Mouse (Mus musculus): ENCODE data around the gene Elmod3. TPM values are rescaled to one million over a fixed set of nuclear protein-coding genes. Genes with fewer than 3 reads are reported as not detected.

Elmod3 gene
- polyA plus RNA-seq, 1 experiment = 5.1 TPM

- peaks cover 8% of the 10 kb centered on the region for H3K36me3 ChIP-seq (ENCODE audit: control insufficient read depth, insufficient read depth)
- TF ChIP-seq USF1 (IDR thresholded peaks at IDR 0.05; ENCODE audit: low read depth) (no peak), MAX (IDR thresholded peaks at IDR 0.05) (no peak), MYOG (IDR thresholded peaks at IDR 0.05; ENCODE audit: control insufficient read depth, extremely low read depth, insufficient read length) (no peak), MYOD1 (IDR thresholded peaks at IDR 0.05; ENCODE audit: control insufficient read depth, insufficient read length, low read depth) (no peak), CEBPB (IDR thresholded peaks at IDR 0.05; ENCODE audit: low read depth) (no peak), CTCF (IDR thresholded peaks at IDR 0.05; ENCODE audit: control insufficient read depth, insufficient read depth, insufficient read length) (no peak), FOSL1 (IDR thresholded peaks at IDR 0.05; ENCODE audit: insufficient read depth, low read length, poor library complexity, severe bottlenecking) (no peak)
- no peaks in the 10 kb centered on the region for H3K79me3 ChIP-seq (ENCODE audit: low read depth)
- no peak overlapping the region for H3K4me3 ChIP-seq (ENCODE audit: insufficient read depth, poor library complexity, severe bottlenecking)
- no peaks in the 10 kb centered on the region for H3K27me3 ChIP-seq (ENCODE audit: control insufficient read depth, insufficient read depth, insufficient read length)
- no peak overlapping the region for H3ac ChIP-seq (ENCODE audit: control insufficient read depth, insufficient read length, low read depth)
- no peaks in the 10 kb centered on the region for H3K79me2 ChIP-seq (ENCODE audit: control insufficient read depth, insufficient read depth)
Measured at GRCm38 (mm10) chr6:72600771-72601170, 2.6 kb upstream of the Elmod3 start.

GRCm38 (mm10) chr6:72600216-72600615 is 2.0 kb upstream of the Elmod3 start:
- Histone ChIP-seq H3K79me2 (ENCODE audit: control insufficient read depth, insufficient read depth) (no peaks in the 10 kb centered on the region), H3K27me3 (ENCODE audit: control insufficient read depth, insufficient read depth, insufficient read length) (no peaks in the 10 kb centered on the region), H3K36me3 (ENCODE audit: control insufficient read depth, insufficient read depth) (peaks cover 5% of the 10 kb centered on the region), H3K4me3 (ENCODE audit: insufficient read depth, poor library complexity, severe bottlenecking) (no peak overlapping the region), H3ac (ENCODE audit: control insufficient read depth, insufficient read length, low read depth) (no peak overlapping the region), H3K79me3 (ENCODE audit: low read depth) (no peaks in the 10 kb centered on the region)
- TF ChIP-seq CEBPB (IDR thresholded peaks at IDR 0.05; ENCODE audit: low read depth) (no peak), CTCF (IDR thresholded peaks at IDR 0.05; ENCODE audit: control insufficient read depth, insufficient read depth, insufficient read length) (no peak), MYOD1 (IDR thresholded peaks at IDR 0.05; ENCODE audit: control insufficient read depth, insufficient read length, low read depth) (no peak), FOSL1 (IDR thresholded peaks at IDR 0.05; ENCODE audit: insufficient read depth, low read length, poor library complexity, severe bottlenecking) (no peak), MYOG (IDR thresholded peaks at IDR 0.05; ENCODE audit: control insufficient read depth, extremely low read depth, insufficient read length) (no peak), MAX (IDR thresholded peaks at IDR 0.05) (no peak), USF1 (IDR thresholded peaks at IDR 0.05; ENCODE audit: low read depth) (no peak)

DNA sequence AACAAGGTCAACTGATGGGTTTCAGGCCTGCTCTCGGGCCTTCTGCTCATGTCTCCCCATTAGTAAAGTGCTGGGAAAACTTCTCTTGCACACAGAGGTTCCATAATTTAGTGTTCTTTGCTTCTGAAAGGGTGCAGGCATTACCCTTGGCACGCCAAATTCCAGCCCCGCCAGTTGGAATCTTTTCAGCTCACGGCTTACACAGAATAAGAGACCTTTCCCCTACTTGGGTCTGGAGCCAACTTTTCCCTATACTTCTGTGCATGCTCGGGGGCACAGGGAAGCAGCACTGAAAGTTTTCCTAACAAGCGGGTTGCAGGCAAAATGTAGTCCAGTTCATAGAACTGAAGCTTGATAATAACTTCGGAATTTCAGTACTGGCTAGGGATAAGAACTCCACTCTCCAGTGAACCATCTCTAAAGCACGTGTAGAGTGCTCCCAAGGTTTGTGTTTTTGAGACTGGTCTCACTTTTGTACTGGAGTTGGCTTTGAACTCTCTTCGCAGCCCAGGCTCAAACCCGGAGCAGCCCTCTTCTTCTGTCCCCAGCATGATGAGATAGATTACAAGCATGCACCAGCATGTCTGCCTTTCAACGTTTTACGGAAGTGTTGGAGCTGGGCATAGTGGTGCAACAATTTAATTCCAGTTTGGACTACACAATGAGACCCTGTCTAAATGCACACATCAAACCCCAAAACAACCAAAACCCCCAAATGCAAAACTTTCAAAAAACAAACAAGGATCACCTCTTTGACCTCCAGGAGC is 761 bp upstream of the Elmod3 start:
- Histone ChIP-seq H3K36me3 (ENCODE audit: control insufficient read depth, insufficient read depth) (no peaks in the 10 kb centered on the region), H3K79me3 (ENCODE audit: low read depth) (no peaks in the 10 kb centered on the region), H3K4me3 (ENCODE audit: insufficient read depth, poor library complexity, severe bottlenecking) (peak overlapping the region; percentile 51), H3K79me2 (ENCODE audit: control insufficient read depth, insufficient read depth) (no peaks in the 10 kb centered on the region), H3ac (ENCODE audit: control insufficient read depth, insufficient read length, low read depth) (peak overlapping the region; percentile 38), H3K27me3 (ENCODE audit: control insufficient read depth, insufficient read depth, insufficient read length) (no peaks in the 10 kb centered on the region)
- TF ChIP-seq MAX (IDR thresholded peaks at IDR 0.05) (no peak), USF1 (IDR thresholded peaks at IDR 0.05; ENCODE audit: low read depth) (no peak), FOSL1 (IDR thresholded peaks at IDR 0.05; ENCODE audit: insufficient read depth, low read length, poor library complexity, severe bottlenecking) (no peak), MYOG (IDR thresholded peaks at IDR 0.05; ENCODE audit: control insufficient read depth, extremely low read depth, insufficient read length) (no peak), MYOD1 (IDR thresholded peaks at IDR 0.05; ENCODE audit: control insufficient read depth, insufficient read length, low read depth) (no peak), CTCF (IDR thresholded peaks at IDR 0.05; ENCODE audit: control insufficient read depth, insufficient read depth, insufficient read length) (no peak), CEBPB (IDR thresholded peaks at IDR 0.05; ENCODE audit: low read depth) (no peak)

GRCm38 (mm10) chr6:72597083-72597874 is 934 bp downstream of the Elmod3 start:
- peak overlapping the region; percentile 44 for H3ac ChIP-seq (ENCODE audit: control insufficient read depth, insufficient read length, low read depth)
- no peaks in the 10 kb centered on the region for H3K36me3 ChIP-seq (ENCODE audit: control insufficient read depth, insufficient read depth)
- peak overlapping the region; percentile 51 for H3K4me3 ChIP-seq (ENCODE audit: insufficient read depth, poor library complexity, severe bottlenecking)
- no peaks in the 10 kb centered on the region for H3K79me3 ChIP-seq (ENCODE audit: low read depth)
- H3K79me2 ChIP-seq (ENCODE audit: control insufficient read depth, insufficient read depth) = no peaks in the 10 kb centered on the region
- TF ChIP-seq USF1 (IDR thresholded peaks at IDR 0.05; ENCODE audit: low read depth) (no peak), CEBPB (IDR thresholded peaks at IDR 0.05; ENCODE audit: low read depth) (no peak), MYOD1 (IDR thresholded peaks at IDR 0.05; ENCODE audit: control insufficient read depth, insufficient read length, low read depth) (no peak), CTCF (IDR thresholded peaks at IDR 0.05; ENCODE audit: control insufficient read depth, insufficient read depth, insufficient read length) (no peak), MYOG (IDR thresholded peaks at IDR 0.05; ENCODE audit: control insufficient read depth, extremely low read depth, insufficient read length) (no peak), FOSL1 (IDR thresholded peaks at IDR 0.05; ENCODE audit: insufficient read depth, low read length, poor library complexity, severe bottlenecking) (no peak), MAX (IDR thresholded peaks at IDR 0.05) (no peak)
- no peaks in the 10 kb centered on the region for H3K27me3 ChIP-seq (ENCODE audit: control insufficient read depth, insufficient read depth, insufficient read length)

GRCm38 (mm10) chr6:72593914-72594313 is 4.3 kb downstream of the Elmod3 start:
- no peaks in the 10 kb centered on the region for H3K27me3 ChIP-seq (ENCODE audit: control insufficient read depth, insufficient read depth, insufficient read length)
- no peak overlapping the region for H3ac ChIP-seq (ENCODE audit: control insufficient read depth, insufficient read length, low read depth)
- H3K79me2 ChIP-seq (ENCODE audit: control insufficient read depth, insufficient read depth) = no peaks in the 10 kb centered on the region
- no peaks in the 10 kb centered on the region for H3K79me3 ChIP-seq (ENCODE audit: low read depth)
- H3K36me3 ChIP-seq (ENCODE audit: control insufficient read depth, insufficient read depth) = no peaks in the 10 kb centered on the region
- no peak for TF ChIP-seq CEBPB (IDR thresholded peaks at IDR 0.05; ENCODE audit: low read depth)
- no peak for TF ChIP-seq USF1 (IDR thresholded peaks at IDR 0.05; ENCODE audit: low read depth)
- no peak for TF ChIP-seq MYOD1 (IDR thresholded peaks at IDR 0.05; ENCODE audit: control insufficient read depth, insufficient read length, low read depth)
- TF ChIP-seq MYOG (IDR thresholded peaks at IDR 0.05; ENCODE audit: control insufficient read depth, extremely low read depth, insufficient read length) = no peak
- no peak for TF ChIP-seq CTCF (IDR thresholded peaks at IDR 0.05; ENCODE audit: control insufficient read depth, insufficient read depth, insufficient read length)
- TF ChIP-seq MAX (IDR thresholded peaks at IDR 0.05) = no peak
- no peak for TF ChIP-seq FOSL1 (IDR thresholded peaks at IDR 0.05; ENCODE audit: insufficient read depth, low read length, poor library complexity, severe bottlenecking)
- H3K4me3 ChIP-seq (ENCODE audit: insufficient read depth, poor library complexity, severe bottlenecking) = no peak overlapping the region

Data from C2C12 (cell line).